Mouse (Mus musculus) midbrain, embryonic 16.5 days (tissue): ENCODE measurements at regions not wholly inside any gene's neighbourhood (a gene's known extent, or its start where the extent isn't known, plus 50 kb on each side); places are given as distances from the start of the nearest gene placed in this dataset.
"Not testable (repeated sequence)": the region's sequence is repeated elsewhere in the genome, so short reads cannot be mapped to it uniquely, and the experiment has no call there.

Source experiments
- ATAC-seq: fragments of 200-750 bp; cut with Nextera tagmentation; 2 replicates; pipeline ENCODE4 v1.8.0; 2017; ENCODE audit warnings: moderate TSS enrichment
- H3K27ac ChIP-seq: fragments of 300-500 bp; sonication (generic); 2 replicates; pipeline ENCODE4 v1.5.1; 2014; ENCODE audit warnings: mild to moderate bottlenecking, low read length, mixed read lengths
- H3K27me3 ChIP-seq: fragments of 300-500 bp; sonication (generic); 2 replicates; pipeline ENCODE4 v1.6.1; 2014; ENCODE audit warnings: low read depth, low read length, mixed read lengths; ENCODE audit not compliant: control insufficient read depth, insufficient read depth
- H3K36me3 ChIP-seq: fragments of 300-500 bp; sonication (generic); 2 replicates; pipeline ENCODE4 v1.6.1; 2014; ENCODE audit warnings: mild to moderate bottlenecking, low read length, moderate library complexity, mixed read lengths; ENCODE audit not compliant: control insufficient read depth, insufficient read depth
- H3K4me1 ChIP-seq: fragments of 300-500 bp; sonication (generic); 2 replicates; pipeline ENCODE4 v1.6.1; 2014; ENCODE audit warnings: mild to moderate bottlenecking, low read length, mixed read lengths; ENCODE audit not compliant: control insufficient read depth, insufficient read depth
- H3K4me2 ChIP-seq: fragments of 300-500 bp; sonication (generic); 2 replicates; pipeline ENCODE4 v1.6.1; 2014; ENCODE audit warnings: mild to moderate bottlenecking, low read length, mixed read lengths
- H3K4me3 ChIP-seq: fragments of 300-500 bp; sonication (generic); 2 replicates; pipeline ENCODE4 v1.5.1; 2014; ENCODE audit warnings: low read depth, mild to moderate bottlenecking, low read length, moderate library complexity, mixed read lengths
- H3K9ac ChIP-seq: fragments of 300-500 bp; sonication (generic); 2 replicates; pipeline ENCODE4 v1.6.1; 2014; ENCODE audit warnings: low read depth, low read length, mixed read lengths
- H3K9me3 ChIP-seq: fragments of 300-500 bp; sonication (generic); replicated peaks from 2 replicates; pipeline ENCODE4 v1.6.1; 2014; ENCODE audit warnings: mild to moderate bottlenecking, low read length, mixed read lengths; ENCODE audit not compliant: control insufficient read depth, poor library complexity, severe bottlenecking
- WGBS: fragments of 180-500 bp; shearing (Covaris S2); extraction: QIAGEN DNeasy Blood & Tissue Kit; methylation state at CpG from one replicate; pipeline ENCODE4 v1.1.7; 2014; 5-methylcytosine and 5-hydroxymethylcytosine counted together

DNA sequence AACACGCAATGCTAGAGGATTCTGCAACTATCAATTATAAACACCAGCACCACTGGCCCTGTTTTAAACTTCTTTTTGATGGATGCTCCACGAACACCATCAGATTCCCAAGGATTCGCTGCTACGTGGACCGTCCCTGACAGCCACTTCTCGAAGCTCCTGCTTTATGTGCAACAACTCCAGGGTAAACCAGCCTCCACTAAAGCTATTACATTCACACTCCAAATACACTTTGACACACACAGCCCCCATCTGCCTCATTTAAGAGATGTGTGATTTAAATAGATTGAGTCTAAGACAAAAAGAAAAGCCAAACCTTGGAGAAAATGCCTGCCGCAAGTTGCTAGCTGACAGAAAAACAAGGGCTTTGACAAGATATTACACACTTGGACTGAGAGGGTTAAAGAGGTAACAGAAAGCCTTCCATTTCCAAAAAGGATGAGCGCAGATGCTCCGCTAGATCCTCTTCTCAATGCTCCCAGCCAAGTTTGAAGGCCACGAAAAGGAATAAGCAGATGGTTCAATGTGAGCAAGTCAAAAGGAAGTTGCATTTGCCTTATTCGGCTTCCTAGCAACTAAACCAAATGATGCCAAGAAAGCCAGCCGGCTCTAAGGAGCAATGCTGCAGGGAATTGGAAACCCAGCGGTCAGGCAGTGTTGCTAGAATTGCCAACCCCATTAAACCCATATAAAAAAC is 54.0 kb upstream of the Cnep1r1 start:
- whole genome bisulfite sequencing = 81% methylated on average over 13 of the region's 13 CpGs
- no peak overlapping the region for H3K27ac ChIP-seq
- H3K27me3 ChIP-seq = no peaks in the 10 kb centered on the region
- H3K36me3 ChIP-seq = no peaks in the 10 kb centered on the region
- no peak overlapping the region for H3K9ac ChIP-seq
- H3K4me3 ChIP-seq = no peak overlapping the region
- H3K9me3 ChIP-seq = no peaks in the 10 kb centered on the region
- no peak overlapping the region for H3K4me2 ChIP-seq
- no peak for ATAC-seq
- no peaks in the 10 kb centered on the region for H3K4me1 ChIP-seq

DNA sequence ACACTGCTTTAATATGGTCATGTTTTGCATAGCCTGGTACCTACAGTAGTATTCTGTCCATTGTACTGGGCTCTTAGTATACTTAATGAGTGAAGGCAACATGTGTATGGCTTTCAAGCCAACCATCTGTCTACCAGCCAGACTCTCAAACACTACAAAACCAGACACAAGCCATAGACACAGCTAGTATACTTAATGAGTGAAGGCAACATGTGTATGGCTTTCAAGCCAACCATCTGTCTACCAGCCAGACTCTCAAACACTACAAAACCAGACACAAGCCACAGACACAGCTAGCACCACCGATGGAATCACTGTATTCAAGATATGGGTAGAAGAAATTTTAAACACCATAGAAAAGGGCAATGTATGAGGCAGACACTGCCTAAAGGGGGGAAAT is 59.5 kb upstream of the Cnep1r1 start:
- not testable (repeated sequence) for H3K4me2 ChIP-seq, H3K27ac ChIP-seq, H3K9me3 ChIP-seq, ATAC-seq, H3K4me1 ChIP-seq, H3K36me3 ChIP-seq, H3K9ac ChIP-seq, H3K4me3 ChIP-seq, H3K27me3 ChIP-seq
- WGBS = 91% methylated on average over 1 of the region's 1 CpGs

DNA sequence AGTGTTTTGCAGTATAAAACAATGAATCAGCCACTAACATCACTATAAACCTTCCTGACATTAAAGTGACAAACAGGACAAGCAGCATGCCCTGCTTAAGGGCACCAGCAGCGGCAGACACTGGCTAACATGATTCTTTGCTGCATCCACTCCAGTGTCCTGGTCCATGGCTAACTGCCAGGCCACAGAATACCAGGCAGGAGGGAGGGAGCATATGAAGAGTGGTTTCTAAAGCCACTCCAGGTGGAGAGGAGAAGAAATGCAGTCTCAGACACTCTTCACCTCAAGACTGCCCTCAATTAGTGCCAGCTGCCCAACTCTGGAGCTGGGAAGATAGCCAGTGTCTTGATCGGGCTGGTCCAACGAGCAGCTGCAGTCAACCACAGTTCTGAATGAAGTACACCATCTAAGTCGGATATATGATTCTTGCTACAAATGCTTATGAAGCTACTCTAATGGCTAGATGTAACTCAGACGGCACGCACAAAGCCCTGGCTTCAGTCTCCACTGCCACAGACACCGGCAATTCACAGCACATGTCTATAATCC is 60.8 kb upstream of the Cnep1r1 start:
- H3K36me3 ChIP-seq = no peaks in the 10 kb centered on the region
- no peak overlapping the region for H3K9ac ChIP-seq
- H3K27me3 ChIP-seq = no peaks in the 10 kb centered on the region
- no peak overlapping the region for H3K4me2 ChIP-seq
- 93% methylated on average over 7 of the region's 7 CpGs for WGBS
- H3K4me1 ChIP-seq = no peaks in the 10 kb centered on the region
- no peak overlapping the region for H3K27ac ChIP-seq
- no peak for ATAC-seq
- no peak overlapping the region for H3K4me3 ChIP-seq
- no peaks in the 10 kb centered on the region for H3K9me3 ChIP-seq

DNA sequence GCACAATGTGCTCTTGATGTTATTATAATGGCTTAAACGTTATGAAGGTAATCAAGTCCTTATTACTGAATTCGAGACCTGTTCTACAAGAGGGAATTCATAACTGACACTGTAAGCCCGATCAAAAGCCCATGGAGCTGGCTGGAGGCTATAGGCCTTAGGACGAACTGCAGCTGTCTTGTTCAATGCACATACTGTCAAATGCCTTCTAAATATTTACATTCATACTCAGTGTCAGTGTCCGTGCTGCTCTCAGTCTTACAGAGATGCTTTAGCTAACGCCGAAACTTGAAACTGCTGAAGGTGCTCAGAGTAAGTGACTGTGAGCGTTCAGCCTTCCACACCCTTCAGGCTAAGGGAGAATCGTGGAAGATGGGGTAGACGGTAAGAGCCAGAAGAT is 67.9 kb upstream of the Cnep1r1 start:
- no peak for ATAC-seq
- no peak overlapping the region for H3K4me3 ChIP-seq
- no peak overlapping the region for H3K27ac ChIP-seq
- H3K4me2 ChIP-seq = no peak overlapping the region
- no peaks in the 10 kb centered on the region for H3K4me1 ChIP-seq
- no peak overlapping the region for H3K9ac ChIP-seq
- no peaks in the 10 kb centered on the region for H3K27me3 ChIP-seq
- H3K36me3 ChIP-seq = no peaks in the 10 kb centered on the region
- no peaks in the 10 kb centered on the region for H3K9me3 ChIP-seq
- WGBS = 89% methylated on average over 10 of the region's 10 CpGs

DNA sequence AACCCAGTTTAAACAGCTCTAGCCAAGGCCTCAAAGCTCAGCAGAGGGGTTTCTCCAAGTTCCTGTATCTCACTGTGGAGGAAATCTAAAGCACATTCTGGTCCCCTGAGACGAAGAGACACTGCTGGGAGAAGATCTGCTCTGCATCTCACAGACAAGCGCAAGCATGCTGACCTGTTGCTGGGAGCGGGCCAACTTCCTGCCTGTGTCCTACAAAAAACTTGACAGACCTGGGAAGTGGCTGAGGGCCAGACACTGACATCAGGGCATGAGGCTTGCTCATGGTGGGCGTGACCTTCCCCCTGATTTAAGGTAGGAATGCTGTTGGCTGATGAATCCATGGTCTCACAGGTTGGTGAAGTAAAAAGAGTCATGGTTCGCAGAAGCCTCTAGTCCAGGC is 69.5 kb upstream of the Cnep1r1 start:
- ATAC-seq = no peak
- 79% methylated on average over 5 of the region's 5 CpGs for WGBS
- Histone ChIP-seq H3K36me3 (no peaks in the 10 kb centered on the region), H3K27ac (no peak overlapping the region), H3K4me2 (no peak overlapping the region), H3K27me3 (no peaks in the 10 kb centered on the region), H3K4me1 (no peaks in the 10 kb centered on the region), H3K4me3 (no peak overlapping the region), H3K9ac (no peak overlapping the region), H3K9me3 (no peaks in the 10 kb centered on the region)

DNA sequence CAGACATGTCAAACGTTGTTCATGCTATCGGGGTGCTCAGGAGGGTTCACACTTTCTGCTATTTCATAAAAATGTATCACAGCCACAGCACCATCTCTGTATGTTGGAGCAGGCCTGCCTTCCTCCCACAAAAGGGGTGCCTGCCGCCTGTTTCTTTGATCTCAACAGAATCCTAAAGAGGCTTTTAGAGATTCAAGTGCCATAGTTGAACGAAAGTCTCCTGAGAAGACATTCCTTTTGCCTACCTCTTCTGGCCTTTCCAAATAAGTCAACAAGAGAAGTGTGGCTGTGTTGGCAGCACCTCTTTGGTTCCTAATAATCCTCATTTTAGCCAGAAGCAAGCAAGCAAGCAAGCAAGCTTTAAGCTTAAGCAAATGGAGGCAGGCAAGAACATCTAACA is 72.6 kb upstream of the Cnep1r1 start:
- H3K27me3 ChIP-seq = no peaks in the 10 kb centered on the region
- H3K4me1 ChIP-seq = no peaks in the 10 kb centered on the region
- H3K36me3 ChIP-seq = no peaks in the 10 kb centered on the region
- H3K9me3 ChIP-seq = no peaks in the 10 kb centered on the region
- no peak for ATAC-seq
- H3K4me2 ChIP-seq = no peak overlapping the region
- H3K4me3 ChIP-seq = no peak overlapping the region
- 80% methylated on average over 4 of the region's 4 CpGs for WGBS
- no peak overlapping the region for H3K27ac ChIP-seq
- H3K9ac ChIP-seq = no peak overlapping the region

DNA sequence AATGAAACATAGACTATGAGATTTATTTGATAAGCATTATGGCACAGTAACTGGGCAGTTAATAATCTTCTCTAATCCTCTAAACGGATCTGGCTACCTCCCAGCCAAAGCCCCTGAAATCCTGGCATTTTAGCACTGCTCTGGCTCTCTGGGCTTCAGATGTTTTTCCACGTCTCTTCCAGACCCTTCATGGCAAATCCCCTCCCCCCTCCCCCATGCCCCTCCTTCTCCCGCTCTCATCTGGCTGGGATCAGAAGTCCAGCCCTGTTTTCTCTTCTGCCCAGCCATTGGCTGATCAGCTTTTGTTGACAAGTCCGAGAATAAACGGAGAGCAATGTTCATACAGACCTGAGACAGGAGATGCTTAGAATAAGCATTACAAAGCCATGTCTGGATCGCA is 79.3 kb upstream of the Cnep1r1 start:
- no peak overlapping the region for H3K4me3 ChIP-seq
- no peaks in the 10 kb centered on the region for H3K9me3 ChIP-seq
- no peaks in the 10 kb centered on the region for H3K4me1 ChIP-seq
- no peaks in the 10 kb centered on the region for H3K27me3 ChIP-seq
- H3K36me3 ChIP-seq = no peaks in the 10 kb centered on the region
- no peak overlapping the region for H3K27ac ChIP-seq
- H3K4me2 ChIP-seq = no peak overlapping the region
- WGBS = 17% methylated on average over 6 of the region's 6 CpGs
- ATAC-seq = peak; percentile 54; the same call in 1 of the 2 replicates
- H3K9ac ChIP-seq = no peak overlapping the region

DNA sequence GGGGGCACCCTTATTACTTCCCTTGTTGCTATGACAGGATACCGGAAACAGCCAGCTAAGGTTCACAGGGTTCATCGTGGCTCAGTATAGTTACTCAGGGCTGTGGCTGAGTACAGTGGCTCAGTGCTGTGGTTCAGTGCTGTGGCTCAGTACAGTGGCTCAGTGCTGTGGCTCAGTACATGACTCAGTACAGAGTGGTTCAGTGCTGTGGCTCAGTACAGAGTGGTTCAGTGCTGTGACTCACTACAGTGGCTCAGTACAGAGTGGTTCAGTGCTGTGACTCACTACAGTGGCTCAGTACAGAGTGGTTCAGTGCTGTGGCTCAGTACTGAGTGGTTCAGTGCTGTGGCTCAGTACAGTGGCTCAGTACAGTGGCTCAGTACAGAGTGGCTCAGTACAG is 78.6 kb upstream of the Zfp423 start:
- Histone ChIP-seq H3K4me2 (no peak overlapping the region), H3K27me3 (no peaks in the 10 kb centered on the region), H3K36me3 (no peaks in the 10 kb centered on the region), H3K9ac (no peak overlapping the region), H3K4me3 (no peak overlapping the region), H3K27ac (no peak overlapping the region), H3K4me1 (no peaks in the 10 kb centered on the region), H3K9me3 (no peaks in the 10 kb centered on the region)
- peak; percentile 42; the same call in 1 of the 2 replicates for ATAC-seq
- WGBS = 80% methylated on average over 2 of the region's 2 CpGs

DNA sequence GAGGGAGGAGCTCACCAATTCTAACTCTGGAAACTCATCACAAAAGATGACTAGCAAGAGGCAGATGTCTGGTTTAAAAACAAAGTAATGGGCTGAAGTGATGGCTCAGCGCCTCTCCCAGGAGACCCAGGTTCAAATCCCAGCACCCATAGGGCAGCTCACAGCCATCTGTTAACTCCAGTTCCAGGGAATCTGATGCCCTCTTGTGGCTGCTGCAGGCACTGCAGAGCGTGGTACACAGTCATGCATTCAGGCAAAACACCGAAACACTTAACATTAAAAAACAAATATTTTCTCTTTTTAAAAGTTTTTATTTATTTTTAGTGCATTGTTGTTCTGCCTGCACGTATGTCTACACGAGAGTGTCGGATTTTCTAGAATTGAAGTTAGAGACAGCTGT is 73.7 kb upstream of the Zfp423 start:
- no peaks in the 10 kb centered on the region for H3K36me3 ChIP-seq
- H3K4me3 ChIP-seq = no peak overlapping the region
- no peak overlapping the region for H3K9ac ChIP-seq
- no peak for ATAC-seq
- no peak overlapping the region for H3K4me2 ChIP-seq
- no peak overlapping the region for H3K27ac ChIP-seq
- no peaks in the 10 kb centered on the region for H3K4me1 ChIP-seq
- H3K9me3 ChIP-seq = no peaks in the 10 kb centered on the region
- no peaks in the 10 kb centered on the region for H3K27me3 ChIP-seq
- 76% methylated on average over 6 of the region's 6 CpGs for WGBS
